Mouse (Mus musculus): ENCODE data around the gene Sirt4. TPM values are rescaled to one million over a fixed set of nuclear protein-coding genes. Genes with fewer than 3 reads are reported as not detected.

Sirt4 gene
- polyA plus RNA-seq (2012; rRNA removed) = 34.6 and 38.4 TPM in 2 replicates

- peaks cover 28% of the 10 kb centered on the region for H3K4me1 ChIP-seq (ENCODE audit: control insufficient read depth, insufficient read depth, low read length)
- peaks cover 6% of the 10 kb centered on the region; the same call in 1 of the 2 replicates for H3K27me3 ChIP-seq (ENCODE audit: control insufficient read depth, insufficient read depth, low read length)
- TF ChIP-seq POLR2A (IDR thresholded peaks at IDR 0.05; ENCODE audit: control insufficient read depth, low read depth, low read length) = peak; percentile 70
- TF ChIP-seq CTCF (IDR thresholded peaks at IDR 0.05; ENCODE audit: control insufficient read depth, insufficient read depth, insufficient replicate concordance, low read depth, low read length) = no peak
- no peaks in the 10 kb centered on the region for H3K36me3 ChIP-seq (ENCODE audit: control insufficient read depth, insufficient read depth, low read length)
- peak within 1 kb of the TSS; percentile 93 for H3K4me3 ChIP-seq (ENCODE audit: control insufficient read depth, low read depth, low read length)
- H3K27ac ChIP-seq (ENCODE audit: control insufficient read depth, insufficient read depth, low read depth, low read length) = peak within 1 kb of the TSS; percentile 90
These were observed at the start of gene Sirt4 for GRCm38 (mm10) chr5:115483947-115484920. Gene Sirt4, minus strand, starts transcription at chr5:115484725.

- Histone ChIP-seq H3K36me3 (ENCODE audit: control insufficient read depth, insufficient read depth, low read length) (no peaks in the 10 kb centered on the region), H3K27me3 (ENCODE audit: control insufficient read depth, insufficient read depth, low read length) (no peaks in the 10 kb centered on the region), H3K4me3 (ENCODE audit: control insufficient read depth, low read depth, low read length) (no peak overlapping the region), H3K4me1 (ENCODE audit: control insufficient read depth, insufficient read depth, low read length) (peaks cover 3% of the 10 kb centered on the region), H3K27ac (ENCODE audit: control insufficient read depth, insufficient read depth, low read depth, low read length) (no peak overlapping the region)
- no peak for TF ChIP-seq CTCF (IDR thresholded peaks at IDR 0.05; ENCODE audit: control insufficient read depth, insufficient read depth, insufficient replicate concordance, low read depth, low read length)
These were observed 47.2 kb upstream of the Sirt4 start for GRCm38 (mm10) chr5:115531671-115532270.

GRCm38 (mm10) chr5:115530447-115530809, 45.9 kb upstream of the Sirt4 start:
- Histone ChIP-seq H3K36me3 (ENCODE audit: control insufficient read depth, insufficient read depth, low read length) (no peaks in the 10 kb centered on the region), H3K4me3 (ENCODE audit: control insufficient read depth, low read depth, low read length) (no peak overlapping the region), H3K27ac (ENCODE audit: control insufficient read depth, insufficient read depth, low read depth, low read length) (no peak overlapping the region), H3K4me1 (ENCODE audit: control insufficient read depth, insufficient read depth, low read length) (peaks cover 3% of the 10 kb centered on the region), H3K27me3 (ENCODE audit: control insufficient read depth, insufficient read depth, low read length) (no peaks in the 10 kb centered on the region)
- TF ChIP-seq POLR2A (IDR thresholded peaks at IDR 0.05; ENCODE audit: control insufficient read depth, low read depth, low read length) (no peak), CTCF (IDR thresholded peaks at IDR 0.05; ENCODE audit: control insufficient read depth, insufficient read depth, insufficient replicate concordance, low read depth, low read length) (no peak)

GRCm38 (mm10) chr5:115529742-115530446, 45.4 kb upstream of the Sirt4 start:
- Histone ChIP-seq H3K4me3 (ENCODE audit: control insufficient read depth, low read depth, low read length) (no peak overlapping the region), H3K27ac (ENCODE audit: control insufficient read depth, insufficient read depth, low read depth, low read length) (no peak overlapping the region), H3K4me1 (ENCODE audit: control insufficient read depth, insufficient read depth, low read length) (peaks cover 3% of the 10 kb centered on the region), H3K36me3 (ENCODE audit: control insufficient read depth, insufficient read depth, low read length) (no peaks in the 10 kb centered on the region), H3K27me3 (ENCODE audit: control insufficient read depth, insufficient read depth, low read length) (no peaks in the 10 kb centered on the region)
- no peak for TF ChIP-seq POLR2A (IDR thresholded peaks at IDR 0.05; ENCODE audit: control insufficient read depth, low read depth, low read length)
- no peak for TF ChIP-seq CTCF (IDR thresholded peaks at IDR 0.05; ENCODE audit: control insufficient read depth, insufficient read depth, insufficient replicate concordance, low read depth, low read length)

- no peak overlapping the region for H3K4me3 ChIP-seq (ENCODE audit: control insufficient read depth, low read depth, low read length)
- H3K27ac ChIP-seq (ENCODE audit: control insufficient read depth, insufficient read depth, low read depth, low read length) = no peak overlapping the region
- TF ChIP-seq CTCF (IDR thresholded peaks at IDR 0.05; ENCODE audit: control insufficient read depth, insufficient read depth, insufficient replicate concordance, low read depth, low read length) = no peak
- no peak for TF ChIP-seq POLR2A (IDR thresholded peaks at IDR 0.05; ENCODE audit: control insufficient read depth, low read depth, low read length)
- H3K36me3 ChIP-seq (ENCODE audit: control insufficient read depth, insufficient read depth, low read length) = no peaks in the 10 kb centered on the region
- no peaks in the 10 kb centered on the region for H3K27me3 ChIP-seq (ENCODE audit: control insufficient read depth, insufficient read depth, low read length)
- peaks cover 5% of the 10 kb centered on the region for H3K4me1 ChIP-seq (ENCODE audit: control insufficient read depth, insufficient read depth, low read length)
These were observed 44.8 kb upstream of the Sirt4 start for GRCm38 (mm10) chr5:115529364-115529741.

GRCm38 (mm10) chr5:115528128-115528527, 43.6 kb upstream of the Sirt4 start:
- H3K4me1 ChIP-seq (ENCODE audit: control insufficient read depth, insufficient read depth, low read length) = peaks cover 5% of the 10 kb centered on the region
- H3K27ac ChIP-seq (ENCODE audit: control insufficient read depth, insufficient read depth, low read depth, low read length) = no peak overlapping the region
- H3K36me3 ChIP-seq (ENCODE audit: control insufficient read depth, insufficient read depth, low read length) = no peaks in the 10 kb centered on the region
- TF ChIP-seq CTCF (IDR thresholded peaks at IDR 0.05; ENCODE audit: control insufficient read depth, insufficient read depth, insufficient replicate concordance, low read depth, low read length) (no peak), POLR2A (IDR thresholded peaks at IDR 0.05; ENCODE audit: control insufficient read depth, low read depth, low read length) (no peak)
- no peak overlapping the region for H3K4me3 ChIP-seq (ENCODE audit: control insufficient read depth, low read depth, low read length)
- no peaks in the 10 kb centered on the region for H3K27me3 ChIP-seq (ENCODE audit: control insufficient read depth, insufficient read depth, low read length)

Measured in testis, adult 2 months (tissue).